Mouse (Mus musculus) heart, postnatal 0 days (tissue): ENCODE data around the gene Zfp965. TPM values are rescaled to one million over a fixed set of nuclear protein-coding genes. Genes with fewer than 3 reads are reported as not detected.
"Not testable (repeated sequence)": the region's sequence is repeated elsewhere in the genome, so short reads cannot be mapped to it uniquely, and the experiment has no call there.

Experiments
- ATAC-seq: fragments of 200-750 bp; cut with Nextera tagmentation; 2 replicates; pipeline ENCODE4 v1.8.0; 2017; ENCODE audit warnings: low read depth, moderate number of reproducible peaks, moderate library complexity; ENCODE audit not compliant: insufficient read depth
- DNase-seq: peaks from one replicate; pipeline ENCODE4 v3.0.0-alpha.2; 2016; ENCODE audit warnings: low spot score
- H3K27ac ChIP-seq: fragments of 300-500 bp; sonication (generic); 2 replicates; pipeline ENCODE4 v1.5.1; 2014; ENCODE audit warnings: low read depth, mild to moderate bottlenecking
- H3K27me3 ChIP-seq: fragments of 300-500 bp; sonication (generic); 2 replicates; pipeline ENCODE4 v1.6.1; 2014; ENCODE audit warnings: low read length, mixed read lengths; ENCODE audit not compliant: control insufficient read depth, insufficient read depth
- H3K36me3 ChIP-seq: fragments of 300-500 bp; sonication (generic); replicated peaks from 2 replicates; pipeline ENCODE4 v1.6.1; 2014; ENCODE audit warnings: low read length, mixed read lengths; ENCODE audit not compliant: control insufficient read depth, insufficient read depth
- H3K4me1 ChIP-seq: fragments of 300-500 bp; sonication (generic); 2 replicates; pipeline ENCODE4 v1.6.1; 2014; ENCODE audit warnings: antibody characterized with exemption; ENCODE audit not compliant: control insufficient read depth, insufficient read depth
- H3K4me2 ChIP-seq: fragments of 300-500 bp; sonication (generic); 2 replicates; pipeline ENCODE4 v1.6.1; 2014; ENCODE audit warnings: low read depth, mild to moderate bottlenecking, low read length, moderate library complexity
- H3K4me3 ChIP-seq: fragments of 300-500 bp; sonication (generic); 2 replicates; pipeline ENCODE4 v1.5.1; 2014; ENCODE audit warnings: low read depth, low read length
- H3K9ac ChIP-seq: fragments of 300-500 bp; sonication (generic); replicated peaks from 2 replicates; pipeline ENCODE4 v1.6.1; 2014; ENCODE audit warnings: low read depth, low read length, mixed read lengths
- H3K9me3 ChIP-seq: fragments of 300-500 bp; sonication (generic); replicated peaks from 2 replicates; pipeline ENCODE4 v1.6.1; 2016; ENCODE audit warnings: low read length; ENCODE audit not compliant: control insufficient read depth
- WGBS: fragments of 180-500 bp; shearing (Covaris S2); extraction: QIAGEN DNeasy Blood & Tissue Kit; methylation state at CpG from one replicate; pipeline ENCODE4 v1.1.7; 2014; 5-methylcytosine and 5-hydroxymethylcytosine counted together
- polyA plus RNA-seq: library from polyadenylated mRNA; unstranded; fragments of >200 nt; fragmentation: Nextera tagmentation; extraction: Ambion mirVana; gene quantifications from 2 replicates; pipeline ENCODE4 v1.2.1, GENCODE M21; 2015
- total RNA-seq: library from RNA; depleted of rRNA; stranded (reverse); fragments of >200 nt; gene quantifications from 2 replicates; pipeline ENCODE4 v1.2.3, GENCODE M21; 2014; ENCODE audit warnings: low replicate concordance; rRNA removed

Gene Zfp965
- total RNA-seq (6.5 and 11.0 TPM in 2 replicates), polyA plus RNA-seq (5.6 and 6.6 TPM in 2 replicates)

DNA sequence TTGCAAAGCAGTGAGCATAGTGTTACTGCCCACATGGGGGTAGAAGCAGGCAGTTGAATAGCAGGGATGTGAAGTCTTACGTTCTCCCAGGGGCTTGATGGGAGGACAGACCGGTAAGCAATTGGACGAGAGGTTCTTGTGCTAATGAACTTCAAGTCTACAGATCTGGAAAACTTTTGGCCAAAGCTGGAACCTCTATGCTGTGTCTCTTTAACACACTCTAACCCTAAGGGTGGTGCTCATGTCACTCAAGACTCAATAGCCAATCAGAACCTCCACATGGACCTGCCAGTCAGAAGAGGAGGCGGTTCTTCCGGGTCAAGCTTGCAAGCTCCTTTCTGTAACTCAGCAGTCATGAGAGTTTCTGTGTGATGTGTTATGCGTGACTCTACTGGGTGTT lies at the start of gene Zfp965:
Zfp965 (plus strand) TSS at position 301 of the 400 bp plus-strand sequence.
- H3K4me3 ChIP-seq, H3K27ac ChIP-seq, DNase-seq, ATAC-seq, H3K9ac ChIP-seq, H3K36me3 ChIP-seq, H3K9me3 ChIP-seq, H3K27me3 ChIP-seq, H3K4me2 ChIP-seq, H3K4me1 ChIP-seq: not testable (repeated sequence)
- no CpG with 5 or more reads among the region's 6 CpGs for WGBS

DNA sequence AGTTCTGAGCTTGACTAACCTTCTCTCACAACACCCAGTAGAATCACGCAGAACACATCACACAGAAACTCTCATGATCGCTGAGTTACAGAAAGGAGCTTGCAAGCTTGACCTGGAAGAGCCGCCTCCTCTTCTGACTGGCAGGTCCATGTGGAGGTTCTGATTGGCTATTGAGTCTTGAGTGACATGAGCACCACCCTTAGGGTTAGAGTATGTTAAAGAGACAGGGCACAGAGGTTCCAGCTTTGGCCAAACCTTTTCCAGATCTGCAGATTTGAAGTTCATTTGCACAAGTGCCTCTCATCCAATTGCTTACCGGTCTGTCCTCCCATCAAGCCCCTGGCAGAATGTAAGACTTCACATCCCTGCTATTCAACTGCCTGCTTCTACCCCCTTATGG lies 34.1 kb upstream of the Zfp965 start, which contains the start of gene Gm4724:
Gm4724 (minus strand) TSS at position 101 of the 400 bp plus-strand sequence.
- not testable (repeated sequence) for H3K27me3 ChIP-seq, H3K36me3 ChIP-seq, H3K27ac ChIP-seq, H3K4me1 ChIP-seq, H3K9ac ChIP-seq, H3K4me3 ChIP-seq, DNase-seq, H3K4me2 ChIP-seq, ATAC-seq, H3K9me3 ChIP-seq
- no CpG with 5 or more reads among the region's 4 CpGs for WGBS

Other genes starting within 250 kb of the Zfp965 start
- gene Gm14440, start 194.9 kb upstream of the Zfp965 start, total RNA-seq, result 2.9 TPM in 1 of 2 replicates, not detected in the other
- not detected in 2 replicates for gene Gm14440, start 194.9 kb upstream of the Zfp965 start, polyA plus RNA-seq
- 3.4 and 3.6 TPM in 2 replicates for gene Gm4631, start 131.8 kb upstream of the Zfp965 start, total RNA-seq
- gene Gm4631, start 131.8 kb upstream of the Zfp965 start, polyA plus RNA-seq, result 4.7 and 5.7 TPM in 2 replicates
- 0.54 and 2.5 TPM in 2 replicates for gene Zfp968, start 97.5 kb upstream of the Zfp965 start, total RNA-seq
- 5.3 and 6.3 TPM in 2 replicates for gene Zfp968, start 97.5 kb upstream of the Zfp965 start, polyA plus RNA-seq
- 6.9 and 19.7 TPM in 2 replicates for gene Gm4724, start 34.2 kb upstream of the Zfp965 start, total RNA-seq
- gene Gm4724, start 34.2 kb upstream of the Zfp965 start, polyA plus RNA-seq, result 8.9 and 15.5 TPM in 2 replicates
- gene Gm11007, start 174.0 kb downstream of the Zfp965 start, total RNA-seq, result not detected in 2 replicates
- gene Gm11007, start 174.0 kb downstream of the Zfp965 start, polyA plus RNA-seq, result not detected in 2 replicates
- 15.3 TPM in 1 of 2 replicates, not detected in the other for gene Zfp969, start 233.7 kb downstream of the Zfp965 start, total RNA-seq
- 25.7 and 28.8 TPM in 2 replicates for gene Zfp969, start 233.7 kb downstream of the Zfp965 start, polyA plus RNA-seq